Mouse (Mus musculus): ENCODE results near the gene Cdcp2.

- TF ChIP-seq CTCF (IDR thresholded peaks at IDR 0.05; ENCODE audit: control insufficient read depth, insufficient read depth, insufficient replicate concordance, low read depth, low read length), result no peak
- TF ChIP-seq POLR2A (IDR thresholded peaks at IDR 0.05; ENCODE audit: control insufficient read depth, low read depth, low read length), result no peak
Observed at GRCm38 (mm10) chr4:107106777-107107176, 10.1 kb downstream of the Cdcp2 start.

Measured in testis, adult 2 months (tissue).